Mouse (Mus musculus): ENCODE results near the gene Gpr45. TPM values are rescaled to one million over a fixed set of nuclear protein-coding genes. Genes with fewer than 3 reads are reported as not detected.
"Not testable (repeated sequence)": the region's sequence is repeated elsewhere in the genome, so short reads cannot be mapped to it uniquely, and the experiment has no call there.

Gene Gpr45
- polyA plus RNA-seq, 1 experiment from 2014 or later = 11.2 TPM

GRCm38 (mm10) chr1:42984119-42984518 lies 31.4 kb downstream of the Gpr45 start:
- peak; percentile 22 for DNase-seq (ENCODE audit: low spot score)
- Histone ChIP-seq H3K27me3 (ENCODE audit: insufficient read depth, low read length) (no peaks in the 10 kb centered on the region), H3K27ac (no peak overlapping the region), H3K4me1 (replicated peaks; ENCODE audit: insufficient read depth, low read length) (0 out of 2 replicates have a peak, but pooled peaks cover 4% of the 10 kb centered on the region), H3K4me2 (ENCODE audit: low read length) (no peak overlapping the region), H3K9ac (ENCODE audit: low read depth, low read length) (no peak overlapping the region), H3K9me3 (replicated peaks; ENCODE audit: low read length) (no peaks in the 10 kb centered on the region), H3K4me3 (replicated peaks; ENCODE audit: low read depth, low read length) (no peak overlapping the region), H3K36me3 (ENCODE audit: insufficient read depth, low read length) (no peaks in the 10 kb centered on the region)
- TF ChIP-seq CTCF (IDR thresholded peaks at IDR 0.05; ENCODE audit: low read depth) = no peak
- ATAC-seq (replicated peaks; ENCODE audit: low FRiP score, low read depth) = no peak
- 60% methylated on average over 3 of the region's 3 CpGs for WGBS

GRCm38 (mm10) chr1:42988996-42989395 lies 36.3 kb downstream of the Gpr45 start:
- no peak for DNase-seq (ENCODE audit: low spot score)
- Histone ChIP-seq H3K27ac (no peak overlapping the region), H3K9ac (ENCODE audit: low read depth, low read length) (no peak overlapping the region), H3K4me1 (replicated peaks; ENCODE audit: insufficient read depth, low read length) (no peaks in the 10 kb centered on the region), H3K4me3 (replicated peaks; ENCODE audit: low read depth, low read length) (no peak overlapping the region), H3K4me2 (ENCODE audit: low read length) (no peak overlapping the region), H3K9me3 (replicated peaks; ENCODE audit: low read length) (no peaks in the 10 kb centered on the region; the same call in 1 of the 2 replicates), H3K36me3 (ENCODE audit: insufficient read depth, low read length) (no peaks in the 10 kb centered on the region), H3K27me3 (ENCODE audit: insufficient read depth, low read length) (no peaks in the 10 kb centered on the region)
- WGBS = 94% methylated on average over 2 of the region's 2 CpGs
- ATAC-seq (replicated peaks; ENCODE audit: low FRiP score, low read depth) = no peak
- TF ChIP-seq CTCF (IDR thresholded peaks at IDR 0.05; ENCODE audit: low read depth) = no peak

- Histone ChIP-seq H3K36me3 (ENCODE audit: insufficient read depth, low read length) (no peaks in the 10 kb centered on the region), H3K4me3 (replicated peaks; ENCODE audit: low read depth, low read length) (no peak overlapping the region), H3K27ac (no peak overlapping the region), H3K9me3 (replicated peaks; ENCODE audit: low read length) (no peaks in the 10 kb centered on the region), H3K4me2 (ENCODE audit: low read length) (no peak overlapping the region), H3K27me3 (ENCODE audit: insufficient read depth, low read length) (no peaks in the 10 kb centered on the region), H3K9ac (ENCODE audit: low read depth, low read length) (no peak overlapping the region), H3K4me1 (replicated peaks; ENCODE audit: insufficient read depth, low read length) (no peaks in the 10 kb centered on the region)
- DNase-seq (ENCODE audit: low spot score) = no peak
- peak; percentile 74 for ATAC-seq (replicated peaks; ENCODE audit: low FRiP score, low read depth)
- no peak for TF ChIP-seq CTCF (IDR thresholded peaks at IDR 0.05; ENCODE audit: low read depth)
- WGBS = 45% methylated on average over 13 of the region's 13 CpGs
These were observed 53.4 kb downstream of the Gpr45 start for GRCm38 (mm10) chr1:43006051-43006514.

GRCm38 (mm10) chr1:43006524-43006923 lies 53.9 kb downstream of the Gpr45 start:
- Histone ChIP-seq H3K36me3 (ENCODE audit: insufficient read depth, low read length) (no peaks in the 10 kb centered on the region), H3K4me1 (replicated peaks; ENCODE audit: insufficient read depth, low read length) (no peaks in the 10 kb centered on the region), H3K4me3 (replicated peaks; ENCODE audit: low read depth, low read length) (no peak overlapping the region), H3K9me3 (replicated peaks; ENCODE audit: low read length) (no peaks in the 10 kb centered on the region), H3K27ac (no peak overlapping the region), H3K9ac (ENCODE audit: low read depth, low read length) (no peak overlapping the region), H3K27me3 (ENCODE audit: insufficient read depth, low read length) (no peaks in the 10 kb centered on the region), H3K4me2 (ENCODE audit: low read length) (no peak overlapping the region)
- 85% methylated on average over 4 of the region's 4 CpGs for WGBS
- DNase-seq (ENCODE audit: low spot score) (no peak), ATAC-seq (replicated peaks; ENCODE audit: low FRiP score, low read depth) (no peak)
- TF ChIP-seq CTCF (IDR thresholded peaks at IDR 0.05; ENCODE audit: low read depth) = no peak

- H3K4me2 ChIP-seq (ENCODE audit: low read length) = no peak overlapping the region
- no peaks in the 10 kb centered on the region for H3K36me3 ChIP-seq (ENCODE audit: insufficient read depth, low read length)
- no peak overlapping the region for H3K4me3 ChIP-seq (replicated peaks; ENCODE audit: low read depth, low read length)
- no peak for TF ChIP-seq CTCF (IDR thresholded peaks at IDR 0.05; ENCODE audit: low read depth)
- no peak overlapping the region for H3K27ac ChIP-seq
- no peak overlapping the region for H3K9ac ChIP-seq (ENCODE audit: low read depth, low read length)
- H3K9me3 ChIP-seq (replicated peaks; ENCODE audit: low read length) = no peaks in the 10 kb centered on the region
- DNase-seq (ENCODE audit: low spot score) = no peak
- no peak for ATAC-seq (replicated peaks; ENCODE audit: low FRiP score, low read depth)
- WGBS = 92% methylated on average over 4 of the region's 4 CpGs
- H3K27me3 ChIP-seq (ENCODE audit: insufficient read depth, low read length) = no peaks in the 10 kb centered on the region
- H3K4me1 ChIP-seq (replicated peaks; ENCODE audit: insufficient read depth, low read length) = no peaks in the 10 kb centered on the region
These were observed 57.8 kb downstream of the Gpr45 start for GRCm38 (mm10) chr1:43010461-43010860.

GRCm38 (mm10) chr1:43015153-43015685 lies 62.5 kb downstream of the Gpr45 start:
- not testable (repeated sequence) for H3K27ac ChIP-seq; ATAC-seq (replicated peaks; ENCODE audit: low FRiP score, low read depth); H3K4me3 ChIP-seq (replicated peaks; ENCODE audit: low read depth, low read length); H3K4me1 ChIP-seq (replicated peaks; ENCODE audit: insufficient read depth, low read length); DNase-seq (ENCODE audit: low spot score); H3K36me3 ChIP-seq (ENCODE audit: insufficient read depth, low read length); H3K27me3 ChIP-seq (ENCODE audit: insufficient read depth, low read length); H3K4me2 ChIP-seq (ENCODE audit: low read length); H3K9ac ChIP-seq (ENCODE audit: low read depth, low read length); H3K9me3 ChIP-seq (replicated peaks; ENCODE audit: low read length)
- WGBS = 61% methylated on average over 7 of the region's 7 CpGs

GRCm38 (mm10) chr1:43036014-43036413 lies 83.3 kb downstream of the Gpr45 start:
- Histone ChIP-seq H3K9ac (ENCODE audit: low read depth, low read length) (no peak overlapping the region), H3K4me1 (replicated peaks; ENCODE audit: insufficient read depth, low read length) (no peaks in the 10 kb centered on the region), H3K4me2 (ENCODE audit: low read length) (no peak overlapping the region), H3K36me3 (ENCODE audit: insufficient read depth, low read length) (no peaks in the 10 kb centered on the region), H3K27me3 (ENCODE audit: insufficient read depth, low read length) (no peaks in the 10 kb centered on the region), H3K27ac (no peak overlapping the region), H3K4me3 (replicated peaks; ENCODE audit: low read depth, low read length) (no peak overlapping the region), H3K9me3 (replicated peaks; ENCODE audit: low read length) (no peaks in the 10 kb centered on the region)
- 90% methylated on average over 7 of the region's 7 CpGs for WGBS
- DNase-seq (ENCODE audit: low spot score) (no peak), ATAC-seq (replicated peaks; ENCODE audit: low FRiP score, low read depth) (no peak)
- no peak for TF ChIP-seq CTCF (IDR thresholded peaks at IDR 0.05; ENCODE audit: low read depth)
